Mouse (Mus musculus): ENCODE data around the gene Hist1h4d.
A peak's percentile ranks its signal among the peaks of the same experiment; 100 is the strongest.

Gene Hist1h4d

GRCm38 (mm10) chr13:23593051-23593770, 11.8 kb downstream of the Hist1h4d start:
- DNase-seq (ENCODE audit: low read depth, low spot score), result no peak

GRCm38 (mm10) chr13:23595185-23595584, 13.8 kb downstream of the Hist1h4d start:
- no peak for DNase-seq (ENCODE audit: low read depth, low spot score)

- no peak for DNase-seq (ENCODE audit: low read depth, low spot score)
These were observed 14.4 kb downstream of the Hist1h4d start for GRCm38 (mm10) chr13:23595622-23596372.

GRCm38 (mm10) chr13:23597957-23598356, 16.6 kb downstream of the Hist1h4d start:
- peak; percentile 60 for DNase-seq (ENCODE audit: low read depth, low spot score)

GRCm38 (mm10) chr13:23603182-23603699, 21.8 kb downstream of the Hist1h4d start:
- DNase-seq (ENCODE audit: low read depth, low spot score), result no peak

GRCm38 (mm10) chr13:23604452-23604851, 23.1 kb downstream of the Hist1h4d start:
- DNase-seq (ENCODE audit: low read depth, low spot score), result no peak

GRCm38 (mm10) chr13:23605052-23605451, 23.7 kb downstream of the Hist1h4d start:
- no peak for DNase-seq (ENCODE audit: low read depth, low spot score)

- DNase-seq (ENCODE audit: low read depth, low spot score), result no peak
These were observed 27.8 kb downstream of the Hist1h4d start for GRCm38 (mm10) chr13:23609209-23609608.

- no peak for DNase-seq (ENCODE audit: low read depth, low spot score)
These were observed 28.4 kb downstream of the Hist1h4d start for GRCm38 (mm10) chr13:23609844-23610243.

GRCm38 (mm10) chr13:23610393-23610792, 29.0 kb downstream of the Hist1h4d start:
- DNase-seq (ENCODE audit: low read depth, low spot score), result no peak

GRCm38 (mm10) chr13:23611638-23612037, 30.2 kb downstream of the Hist1h4d start:
- DNase-seq (ENCODE audit: low read depth, low spot score), result no peak

GRCm38 (mm10) chr13:23620056-23620732, 38.8 kb downstream of the Hist1h4d start:
- DNase-seq (ENCODE audit: low read depth, low spot score), result no peak

GRCm38 (mm10) chr13:23620733-23621531, 39.5 kb downstream of the Hist1h4d start, which contains the start of gene Hist1h2be:
Hist1h2be (minus strand) TSS chr13:23621124.
- peak; percentile 87 for DNase-seq (ENCODE audit: low read depth, low spot score)

- peak; percentile 75 for DNase-seq (ENCODE audit: low read depth, low spot score)
These were observed 40.3 kb downstream of the Hist1h4d start for GRCm38 (mm10) chr13:23621532-23622174.

GRCm38 (mm10) chr13:23622175-23622671, 40.8 kb downstream of the Hist1h4d start, which contains the start of gene Hist1h1e:
Hist1h1e (minus strand) TSS chr13:23622558.
- DNase-seq (ENCODE audit: low read depth, low spot score), result peak; percentile 93

GRCm38 (mm10) chr13:23622861-23623450, 41.6 kb downstream of the Hist1h4d start:
- DNase-seq (ENCODE audit: low read depth, low spot score), result peak; percentile 4

- DNase-seq (ENCODE audit: low read depth, low spot score), result no peak
These were observed 49.3 kb downstream of the Hist1h4d start for GRCm38 (mm10) chr13:23630653-23631052.

All from skeletal muscle tissue, adult 2 months (tissue).